Mouse (Mus musculus) spleen, adult 2 months (tissue): ENCODE results near the gene Ccdc137.

ENCODE experiments used
- CTCF ChIP-seq: fragments of 200-500 bp; IDR thresholded peaks from 2 replicates; pipeline ENCODE4 v1.5.1; 2011; ENCODE audit warnings: mild to moderate bottlenecking, inconsistent platforms; ENCODE audit not compliant: insufficient read depth, insufficient read length, insufficient replicate concordance; ENCODE audit errors: extremely low read depth
- POLR2A ChIP-seq: fragments of 200-500 bp; IDR thresholded peaks from 2 replicates; pipeline ENCODE4 v1.6.1; 2011; ENCODE audit warnings: low read depth, low read length, inconsistent platforms

DNA sequence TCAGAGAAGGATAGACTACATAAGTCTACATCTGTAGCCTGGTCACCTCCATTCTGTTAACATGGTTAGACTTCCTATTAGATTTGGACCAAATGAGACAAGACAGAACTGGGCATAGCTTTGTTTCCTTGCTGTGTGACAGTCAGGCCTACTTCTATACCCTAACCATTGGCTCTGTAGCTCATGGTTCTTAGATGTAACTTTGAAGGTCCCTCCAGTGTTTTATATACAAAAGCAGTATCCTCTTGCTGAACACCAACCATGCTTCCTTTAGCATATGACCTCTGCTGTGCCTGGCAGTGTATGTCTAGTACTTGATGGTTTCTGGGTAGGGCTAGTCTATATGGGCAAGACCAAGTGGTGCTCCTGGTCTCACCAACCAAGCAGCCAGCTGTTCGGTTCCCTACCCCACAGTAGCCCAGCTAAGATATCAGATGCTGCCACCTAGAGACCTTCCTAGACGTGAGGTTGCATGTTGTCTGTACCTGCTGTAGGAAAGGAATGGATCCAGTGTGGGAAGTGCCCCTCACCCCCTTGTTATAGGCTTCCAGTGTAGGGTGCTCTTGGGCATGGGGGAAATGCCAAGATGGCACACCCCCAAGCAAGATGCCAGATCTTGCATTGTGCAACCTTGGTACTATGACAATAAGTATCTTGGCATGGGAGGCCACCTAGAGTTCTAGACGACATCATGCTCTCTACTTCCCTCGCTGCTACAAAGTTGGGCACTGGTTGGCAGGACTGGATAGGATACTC, 32.6 kb downstream of the Ccdc137 start:
- TF ChIP-seq CTCF (no peak), POLR2A (no peak)
